Mouse (Mus musculus) liver, embryonic 14 days (tissue): ENCODE measurements around the gene Crtam. TPM values are rescaled to one million over a fixed set of nuclear protein-coding genes. Genes with fewer than 3 reads are reported as not detected.

Experiments
- polyA plus RNA-seq: library from polyadenylated mRNA; depleted of rRNA; stranded (reverse); fragments of >200 nt; gene quantifications from 2 replicates; pipeline ENCODE4 v1.2.3, GENCODE M21; 2012; rRNA removed

The Crtam gene
- polyA plus RNA-seq = 0.03 and 0.09 TPM in 2 replicates

DNA sequence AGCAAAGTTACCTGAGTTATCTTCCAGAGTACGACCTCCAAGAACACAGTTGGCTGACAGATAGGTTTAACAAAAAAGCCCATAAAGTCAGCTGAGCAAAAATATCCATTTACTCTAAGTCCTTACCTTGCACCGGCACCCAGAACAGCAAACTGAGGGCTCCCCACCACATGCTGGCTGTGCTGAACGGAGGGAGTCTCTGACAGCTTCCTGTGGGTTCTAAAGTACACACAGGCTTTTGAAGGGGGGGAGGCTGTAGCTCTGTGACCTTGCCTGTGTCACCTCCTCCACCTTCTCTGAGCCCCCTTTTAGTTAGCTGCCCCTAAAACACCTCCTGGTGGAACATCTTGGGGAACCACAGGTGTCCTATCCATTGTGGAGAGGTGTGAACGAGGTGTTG is at the start of gene Crtam:
TSS of gene Crtam (minus strand) at position 214 of the 400 bp plus-strand sequence.

DNA sequence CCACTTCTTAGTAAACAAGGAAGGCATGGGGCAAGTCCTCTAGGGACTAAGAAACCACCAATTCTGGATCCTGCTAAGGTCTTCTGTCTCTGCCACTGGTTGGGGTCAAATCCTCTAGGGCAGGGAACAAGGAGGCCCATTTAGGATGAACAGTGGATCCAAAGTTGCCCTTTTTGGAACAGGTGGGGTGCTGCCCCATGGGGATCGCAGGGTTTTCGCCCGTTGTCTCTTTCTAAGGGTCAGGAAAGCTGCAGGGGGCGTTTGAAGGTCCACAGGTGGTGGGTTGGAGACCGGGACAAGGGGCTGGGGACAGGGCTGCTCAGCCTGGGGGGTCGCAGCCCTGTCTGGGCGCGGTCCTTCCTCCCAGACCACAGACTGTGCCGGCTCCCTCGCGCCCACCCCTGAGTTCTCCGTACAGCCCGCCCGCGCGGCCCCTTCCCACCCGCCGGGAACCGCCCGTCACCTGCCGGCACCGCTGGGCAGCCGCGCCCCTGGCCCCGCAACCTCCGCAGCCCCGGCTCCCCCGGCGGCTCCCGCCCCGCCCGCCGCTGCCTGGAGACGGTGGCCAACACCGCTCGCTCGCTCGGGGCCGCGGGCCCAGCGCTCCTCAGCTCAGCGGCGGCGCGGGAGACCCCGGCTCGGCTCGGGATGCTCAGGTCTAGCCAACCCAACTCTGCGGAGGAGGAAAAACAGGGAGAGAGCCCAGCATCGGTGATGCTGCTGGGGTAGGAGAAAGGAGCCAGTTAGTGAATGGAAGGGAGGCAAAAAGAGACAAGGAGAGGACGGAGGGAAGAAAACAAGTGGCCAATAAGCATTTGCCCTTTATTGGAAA is 40.6 kb downstream of the Crtam start, which contains the start of gene Jhy:
TSS of gene Jhy (minus strand) at position 533 of the 832 bp plus-strand sequence.

Other genes starting within 250 kb of the Crtam start
- gene Hspa8, start 203.6 kb downstream of the Crtam start, polyA plus RNA-seq = 1,109 and 1,266 TPM in 2 replicates
- gene Bsx, start 130.5 kb downstream of the Crtam start, polyA plus RNA-seq = not detected in 2 replicates
- 0.05 and 0.06 TPM in 2 replicates for gene Jhy, start 40.5 kb downstream of the Crtam start, polyA plus RNA-seq
- 3.5 and 3.6 TPM in 2 replicates for gene Ubash3b, start 157.1 kb upstream of the Crtam start, polyA plus RNA-seq